Mouse (Mus musculus): Measurements from ENCODE around the gene Gdpd3. TPM values are rescaled to one million over a fixed set of nuclear protein-coding genes. Genes with fewer than 3 reads are reported as not detected.
A peak's percentile ranks its signal among the peaks of the same experiment; 100 is the strongest.

Gene Gdpd3
- polyA plus RNA-seq, 2 experiments: 0.27 to 2.0 TPM

DNA sequence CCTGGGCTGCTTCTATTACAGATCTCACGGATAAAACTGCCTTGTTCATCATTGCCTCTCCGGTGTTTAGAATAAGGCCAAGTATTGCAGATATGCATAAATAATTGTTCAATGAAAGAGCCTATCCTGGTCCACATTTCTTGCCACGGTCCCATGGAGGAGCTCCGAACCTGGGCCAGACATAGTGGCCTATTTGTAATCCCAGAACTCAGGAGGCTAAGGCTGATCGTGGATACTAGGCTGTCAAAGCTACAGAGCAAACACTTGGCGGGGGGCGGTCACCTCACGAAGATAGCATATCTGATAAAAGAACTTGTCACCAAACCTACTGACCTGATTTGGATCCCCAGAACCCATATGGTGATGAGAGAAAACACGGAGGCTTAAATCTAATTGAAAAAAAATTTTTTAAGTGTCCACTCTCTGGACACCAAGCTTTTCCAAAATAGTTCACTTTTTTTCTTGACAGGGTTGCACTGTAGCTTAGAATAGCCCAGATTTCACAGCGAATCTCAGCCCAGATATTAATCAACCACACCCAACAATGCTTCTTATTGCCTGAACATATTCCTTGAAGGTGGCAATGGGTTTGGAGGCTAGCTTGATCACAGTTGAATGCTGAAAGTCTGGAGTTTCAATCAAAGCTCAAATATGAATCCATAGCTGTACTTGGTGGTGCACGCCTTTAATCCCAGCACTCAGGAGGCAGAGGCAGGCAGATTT lies 26.7 kb downstream of the Gdpd3 start:
- peak overlapping the region; percentile 91 for H3K4me2 ChIP-seq (ENCODE audit: low read depth)
- H3K9me3 ChIP-seq (ENCODE audit: control insufficient read depth, low read length): no peaks in the 10 kb centered on the region
- H3K36me3 ChIP-seq (replicated peaks; ENCODE audit: control insufficient read depth, insufficient read depth, low read depth): peaks cover 39% of the 10 kb centered on the region
- H3K4me1 ChIP-seq (replicated peaks; ENCODE audit: control insufficient read depth in 2 of 2, insufficient read depth in 2 of 2, low read length in 1 of 2): peaks cover 13 to 23% of the 10 kb centered on the region in 2 experiments
- 16% methylated on average over 11 of the region's 11 CpGs for WGBS (ENCODE audit: insufficient replicate concordance)
- DNase-seq (ENCODE audit: low read depth in 3 of 3, low spot score in 3 of 3): no peak
- H3K27ac ChIP-seq: peak overlapping the region; percentile 67
- TF ChIP-seq CTCF (IDR thresholded peaks at IDR 0.05; ENCODE audit: low read depth) (no peak), EP300 (IDR thresholded peaks at IDR 0.05; ENCODE audit: low read depth) (no peak)
- peak; percentile 8; the same call in 1 of the 2 replicates for ATAC-seq (ENCODE audit: insufficient read depth)
- H3K9ac ChIP-seq (replicated peaks): peak overlapping the region; percentile 97
- no peaks in the 10 kb centered on the region for H3K27me3 ChIP-seq (ENCODE audit: control insufficient read depth, insufficient read depth, low read length)
- peak overlapping the region; percentile 60 to 97 for H3K4me3 ChIP-seq (ENCODE audit: insufficient read depth in 1 of 2, low read depth in 2 of 2, low read length in 2 of 2)

DNA sequence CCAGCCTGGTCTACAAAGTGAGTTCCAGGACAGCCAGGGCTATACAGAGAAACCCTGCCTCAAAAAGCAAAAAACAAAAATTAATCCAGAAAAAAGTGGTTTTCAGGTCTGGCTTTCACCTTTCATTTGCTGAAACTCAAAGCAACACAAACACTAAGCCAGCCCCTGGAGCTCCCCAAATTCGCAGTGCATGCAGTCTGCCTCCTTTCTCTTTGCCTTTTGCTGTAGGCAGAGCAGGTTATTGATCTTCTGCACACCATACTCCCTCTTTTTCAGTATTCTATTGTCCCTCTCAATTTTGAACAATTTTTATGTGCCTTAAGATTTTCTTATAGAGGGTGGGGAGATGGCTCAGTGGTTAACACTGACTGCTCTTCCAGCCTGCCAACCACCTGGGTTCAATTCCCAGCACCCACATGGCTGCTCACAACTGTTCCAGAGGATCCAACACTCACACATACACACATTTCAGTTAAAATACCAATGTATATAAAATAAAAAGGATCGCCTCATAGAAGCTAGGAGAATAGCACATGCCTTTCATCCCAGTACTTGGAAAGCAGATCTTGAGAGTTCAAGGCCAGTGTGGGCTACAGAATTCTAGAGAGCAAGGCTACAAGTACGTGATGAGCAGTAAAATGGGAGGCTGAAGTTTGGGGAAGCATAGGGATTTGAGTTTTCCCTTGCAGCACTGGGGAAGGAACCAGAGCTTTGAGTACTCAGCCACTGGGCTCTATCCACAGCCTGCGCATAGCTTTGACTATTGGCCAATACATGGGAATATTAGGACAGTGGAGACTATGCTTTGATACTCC lies 27.5 kb downstream of the Gdpd3 start:
- Histone ChIP-seq H3K36me3 (replicated peaks; ENCODE audit: control insufficient read depth, insufficient read depth, low read depth) (peaks cover 32% of the 10 kb centered on the region), H3K4me1 (replicated peaks; ENCODE audit: control insufficient read depth in 2 of 2, insufficient read depth in 2 of 2, low read length in 1 of 2) (peaks cover 17 to 25% of the 10 kb centered on the region in 2 experiments), H3K4me3 (ENCODE audit: insufficient read depth in 1 of 2, low read depth in 2 of 2, low read length in 2 of 2) (no peak overlapping the region), H3K4me2 (ENCODE audit: low read depth) (no peak overlapping the region; the same call in 1 of the 2 replicates), H3K9ac (replicated peaks) (no peak overlapping the region), H3K27ac (no peak overlapping the region), H3K27me3 (ENCODE audit: control insufficient read depth, insufficient read depth, low read length) (no peaks in the 10 kb centered on the region), H3K9me3 (ENCODE audit: control insufficient read depth, low read length) (no peaks in the 10 kb centered on the region)
- ATAC-seq (ENCODE audit: insufficient read depth): no peak
- TF ChIP-seq CTCF (IDR thresholded peaks at IDR 0.05; ENCODE audit: low read depth): no peak
- TF ChIP-seq EP300 (IDR thresholded peaks at IDR 0.05; ENCODE audit: low read depth): no peak
- DNase-seq (ENCODE audit: low read depth in 3 of 3, low spot score in 3 of 3): no peak
- WGBS (ENCODE audit: insufficient replicate concordance): 68% methylated on average over 4 of the region's 4 CpGs

DNA sequence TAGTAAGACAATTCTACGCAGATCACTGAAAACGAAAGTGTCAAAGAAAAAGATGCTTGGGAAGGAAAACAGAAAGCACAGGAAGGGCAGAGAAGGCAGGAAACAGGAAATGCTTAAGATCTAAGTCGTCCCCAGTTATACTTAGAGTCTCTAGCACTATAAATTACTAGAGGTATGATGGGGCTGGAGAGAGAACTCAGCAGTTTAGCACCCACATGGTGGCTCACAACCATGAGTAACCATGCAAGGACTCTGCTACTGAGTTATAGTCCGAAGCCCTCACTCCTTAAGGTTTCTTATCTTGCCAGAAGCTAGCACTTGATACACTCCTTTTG lies 28.1 kb downstream of the Gdpd3 start:
- Histone ChIP-seq H3K9me3 (ENCODE audit: control insufficient read depth, low read length) (no peaks in the 10 kb centered on the region), H3K9ac (replicated peaks) (no peak overlapping the region), H3K4me1 (replicated peaks; ENCODE audit: control insufficient read depth in 2 of 2, insufficient read depth in 2 of 2, low read length in 1 of 2) (peaks cover 17 to 25% of the 10 kb centered on the region in 2 experiments), H3K4me3 (ENCODE audit: insufficient read depth in 1 of 2, low read depth in 2 of 2, low read length in 2 of 2) (no peak overlapping the region), H3K4me2 (ENCODE audit: low read depth) (no peak overlapping the region), H3K36me3 (replicated peaks; ENCODE audit: control insufficient read depth, insufficient read depth, low read depth) (peaks cover 32% of the 10 kb centered on the region), H3K27me3 (ENCODE audit: control insufficient read depth, insufficient read depth, low read length) (no peaks in the 10 kb centered on the region), H3K27ac (no peak overlapping the region)
- TF ChIP-seq EP300 (IDR thresholded peaks at IDR 0.05; ENCODE audit: low read depth) (no peak), CTCF (IDR thresholded peaks at IDR 0.05; ENCODE audit: low read depth) (no peak)
- no peak for DNase-seq (ENCODE audit: low read depth in 3 of 3, low spot score in 3 of 3)
- no peak for ATAC-seq (ENCODE audit: insufficient read depth)
- WGBS (ENCODE audit: insufficient replicate concordance): 37% methylated on average over 4 of the region's 4 CpGs

DNA sequence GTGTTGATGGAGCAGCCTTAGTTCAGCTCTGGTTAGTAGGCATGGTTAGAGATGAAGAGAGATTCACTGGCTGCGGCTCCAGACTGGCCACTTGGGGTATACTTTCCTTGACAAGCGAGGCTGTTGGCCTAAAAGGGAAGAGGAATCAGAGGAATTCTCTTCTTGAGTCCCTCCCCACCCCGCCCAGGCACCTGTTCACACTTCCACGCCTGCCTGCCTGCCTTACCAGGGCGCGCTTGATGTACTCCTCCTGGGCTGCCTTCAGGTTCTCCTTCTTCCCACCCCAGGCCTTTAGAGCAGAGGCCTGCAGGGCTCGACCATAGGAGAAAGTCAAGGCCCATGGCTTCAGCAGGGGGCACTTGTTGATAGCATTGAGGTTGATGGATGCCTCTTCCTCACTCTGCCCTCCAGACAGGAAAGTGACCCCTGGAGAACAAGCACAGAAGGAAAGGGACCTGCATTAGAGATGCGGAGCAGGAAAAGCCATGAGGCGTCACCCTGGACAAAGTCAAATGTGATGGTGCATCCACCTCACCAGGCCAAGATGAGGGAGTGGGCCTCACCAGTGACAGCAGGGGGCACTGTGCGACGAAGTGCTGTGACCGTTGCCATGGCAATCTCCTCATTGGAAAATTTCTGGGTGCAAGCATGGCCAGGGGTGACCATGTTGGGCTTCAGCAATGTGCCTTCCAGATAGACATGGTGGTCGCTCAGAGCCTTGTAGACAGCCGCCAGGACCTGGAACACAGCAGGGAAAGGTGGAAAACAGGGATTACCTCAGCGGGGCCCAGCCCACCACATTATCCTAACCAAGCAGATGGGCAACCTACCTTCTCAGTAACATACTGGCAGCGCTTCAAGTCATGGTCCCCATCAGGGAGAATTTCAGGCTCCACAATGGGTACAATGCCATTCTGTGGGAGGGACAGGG lies 29.5 kb downstream of the Gdpd3 start:
- H3K27ac ChIP-seq: no peak overlapping the region
- WGBS (ENCODE audit: insufficient replicate concordance): 80% methylated on average over 16 of the region's 16 CpGs

More for the DNA sequence above, 29.5 kb downstream of the Gdpd3 start:
- ATAC-seq (ENCODE audit: insufficient read depth) (no peak), DNase-seq (ENCODE audit: low read depth in 3 of 3, low spot score in 3 of 3) (no peak)
- H3K9ac ChIP-seq (replicated peaks): no peak overlapping the region
- H3K4me2 ChIP-seq (ENCODE audit: low read depth): no peak overlapping the region
- H3K4me3 ChIP-seq (ENCODE audit: insufficient read depth in 1 of 2, low read depth in 2 of 2, low read length in 2 of 2): no peak overlapping the region
- peaks cover 23% of the 10 kb centered on the region for H3K36me3 ChIP-seq (replicated peaks; ENCODE audit: control insufficient read depth, insufficient read depth, low read depth)
- no peaks in the 10 kb centered on the region for H3K27me3 ChIP-seq (ENCODE audit: control insufficient read depth, insufficient read depth, low read length)
- TF ChIP-seq EP300 (IDR thresholded peaks at IDR 0.05; ENCODE audit: low read depth) (no peak), CTCF (IDR thresholded peaks at IDR 0.05; ENCODE audit: low read depth) (peak; percentile 53)
- no peaks in the 10 kb centered on the region for H3K9me3 ChIP-seq (ENCODE audit: control insufficient read depth, low read length)
- H3K4me1 ChIP-seq (replicated peaks; ENCODE audit: control insufficient read depth in 2 of 2, insufficient read depth in 2 of 2, low read length in 1 of 2): peaks cover 24 to 34% of the 10 kb centered on the region in 2 experiments
